Mouse (Mus musculus): ENCODE measurements around the gene Tiam1. TPM values are rescaled to one million over a fixed set of nuclear protein-coding genes. Genes with fewer than 3 reads are reported as not detected.

Tiam1 gene
- polyA plus RNA-seq, 1 experiment: 14.1 TPM

DNA sequence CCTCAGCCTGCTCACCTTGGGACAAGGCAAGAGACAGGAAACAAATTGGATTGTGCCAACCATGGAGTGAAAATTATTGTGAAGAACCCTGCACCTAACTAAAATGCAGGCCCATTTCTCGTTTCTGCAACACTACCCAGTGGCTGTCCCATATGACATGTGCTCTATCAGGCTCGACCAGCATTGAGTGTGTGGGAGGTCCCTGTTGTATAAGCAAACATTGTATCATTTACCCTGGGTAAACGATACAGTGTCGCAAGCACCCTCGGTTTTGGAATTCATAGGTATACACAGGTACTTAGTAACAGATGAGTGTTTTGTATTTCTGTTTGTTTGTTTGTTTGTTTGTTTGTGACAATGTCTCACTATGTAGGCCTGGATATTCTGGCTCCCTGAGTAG is 357.8 kb downstream of the Tiam1 start:
- Histone ChIP-seq H3K27ac (ENCODE audit: control insufficient read depth, insufficient read depth, low read length) (no peak overlapping the region), H3K4me3 (ENCODE audit: control insufficient read depth, insufficient read depth, low read length) (no peak overlapping the region), H3K36me3 (ENCODE audit: control insufficient read depth, insufficient read depth, low read length) (no peaks in the 10 kb centered on the region), H3K27me3 (ENCODE audit: control insufficient read depth, insufficient read depth, low read length) (no peaks in the 10 kb centered on the region), H3K4me1 (replicated peaks; ENCODE audit: control insufficient read depth, insufficient read depth, low read length) (no peaks in the 10 kb centered on the region)
- WGBS: 90% methylated on average over 5 of the region's 5 CpGs
- DNase-seq: no peak
- TF ChIP-seq POLR2A (IDR thresholded peaks at IDR 0.05; ENCODE audit: control insufficient read depth, extremely low read depth, insufficient read depth, low read length, poor library complexity) (no peak), CTCF (IDR thresholded peaks at IDR 0.05; ENCODE audit: borderline replicate concordance, control insufficient read depth, extremely low read depth, insufficient read depth, low read length, poor library complexity) (no peak)

DNA sequence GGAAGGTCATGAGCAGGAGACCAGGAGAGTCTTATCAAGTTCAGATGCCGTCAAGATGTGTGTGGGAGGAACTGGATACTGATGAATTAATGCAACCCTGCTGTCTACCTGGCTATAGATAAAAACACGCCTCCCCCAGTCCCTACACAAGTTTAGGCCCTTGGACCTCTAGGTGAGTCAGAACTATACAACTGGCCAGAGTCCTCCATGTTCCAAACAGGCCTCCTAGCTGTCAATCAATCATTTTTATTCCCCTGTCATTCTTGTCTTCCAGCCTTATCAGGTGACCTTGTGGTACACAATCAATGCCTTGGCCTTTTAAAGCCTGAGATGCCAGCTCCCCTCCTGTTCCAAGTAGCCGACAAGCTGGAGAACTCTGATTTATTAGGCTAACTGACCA is 363.9 kb downstream of the Tiam1 start:
- Histone ChIP-seq H3K4me1 (replicated peaks; ENCODE audit: control insufficient read depth, insufficient read depth, low read length) (no peaks in the 10 kb centered on the region), H3K27ac (ENCODE audit: control insufficient read depth, insufficient read depth, low read length) (no peak overlapping the region), H3K4me3 (ENCODE audit: control insufficient read depth, insufficient read depth, low read length) (no peak overlapping the region), H3K27me3 (ENCODE audit: control insufficient read depth, insufficient read depth, low read length) (no peaks in the 10 kb centered on the region), H3K36me3 (ENCODE audit: control insufficient read depth, insufficient read depth, low read length) (no peaks in the 10 kb centered on the region)
- DNase-seq: no peak
- 94% methylated on average over 3 of the region's 3 CpGs for WGBS
- no peak for TF ChIP-seq CTCF (IDR thresholded peaks at IDR 0.05; ENCODE audit: borderline replicate concordance, control insufficient read depth, extremely low read depth, insufficient read depth, low read length, poor library complexity)
- no peak for TF ChIP-seq POLR2A (IDR thresholded peaks at IDR 0.05; ENCODE audit: control insufficient read depth, extremely low read depth, insufficient read depth, low read length, poor library complexity)

DNA sequence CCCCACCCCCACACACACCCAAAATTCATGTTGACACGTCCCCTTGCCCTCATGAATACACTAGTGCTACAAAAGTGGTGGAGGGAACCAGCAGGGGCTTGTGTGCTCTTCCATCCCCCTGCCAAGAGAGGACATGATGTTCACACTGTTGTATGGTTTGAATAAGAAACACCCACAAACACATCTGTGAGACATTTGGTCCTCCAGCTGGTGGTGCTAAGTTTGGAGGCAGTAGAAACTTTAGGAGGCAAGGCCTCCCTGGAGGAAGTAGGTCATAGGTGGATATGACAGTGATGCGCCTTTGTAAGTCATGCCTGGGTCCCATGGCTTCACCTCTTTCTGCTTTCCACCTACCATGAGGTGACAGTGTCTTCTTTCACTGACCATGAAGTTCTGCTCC is 366.1 kb downstream of the Tiam1 start:
- Histone ChIP-seq H3K4me1 (replicated peaks; ENCODE audit: control insufficient read depth, insufficient read depth, low read length) (no peaks in the 10 kb centered on the region; the same call in 1 of the 2 replicates), H3K27ac (ENCODE audit: control insufficient read depth, insufficient read depth, low read length) (no peak overlapping the region), H3K4me3 (ENCODE audit: control insufficient read depth, insufficient read depth, low read length) (no peak overlapping the region), H3K36me3 (ENCODE audit: control insufficient read depth, insufficient read depth, low read length) (no peaks in the 10 kb centered on the region), H3K27me3 (ENCODE audit: control insufficient read depth, insufficient read depth, low read length) (no peaks in the 10 kb centered on the region)
- TF ChIP-seq POLR2A (IDR thresholded peaks at IDR 0.05; ENCODE audit: control insufficient read depth, extremely low read depth, insufficient read depth, low read length, poor library complexity) (no peak), CTCF (IDR thresholded peaks at IDR 0.05; ENCODE audit: borderline replicate concordance, control insufficient read depth, extremely low read depth, insufficient read depth, low read length, poor library complexity) (no peak)
- WGBS: 92% methylated on average over 2 of the region's 2 CpGs
- no peak for DNase-seq

- Histone ChIP-seq H3K27me3 (ENCODE audit: control insufficient read depth, insufficient read depth, low read length) (no peaks in the 10 kb centered on the region), H3K4me3 (ENCODE audit: control insufficient read depth, insufficient read depth, low read length) (no peak overlapping the region), H3K4me1 (replicated peaks; ENCODE audit: control insufficient read depth, insufficient read depth, low read length) (no peaks in the 10 kb centered on the region; the same call in 1 of the 2 replicates), H3K36me3 (ENCODE audit: control insufficient read depth, insufficient read depth, low read length) (no peaks in the 10 kb centered on the region), H3K27ac (ENCODE audit: control insufficient read depth, insufficient read depth, low read length) (no peak overlapping the region)
- no peak for DNase-seq
- TF ChIP-seq POLR2A (IDR thresholded peaks at IDR 0.05; ENCODE audit: control insufficient read depth, extremely low read depth, insufficient read depth, low read length, poor library complexity) (no peak), CTCF (IDR thresholded peaks at IDR 0.05; ENCODE audit: borderline replicate concordance, control insufficient read depth, extremely low read depth, insufficient read depth, low read length, poor library complexity) (no peak)
- 43% methylated on average over 10 of the region's 10 CpGs for WGBS
These were observed 369.0 kb downstream of the Tiam1 start for GRCm38 (mm10) chr16:89774553-89774913.

- WGBS: 14% methylated on average over 30 of the region's 30 CpGs
- TF ChIP-seq POLR2A (IDR thresholded peaks at IDR 0.05; ENCODE audit: control insufficient read depth, extremely low read depth, insufficient read depth, low read length, poor library complexity) (0 out of 2 replicates have a peak, but pooled peaks have one; percentile 20), CTCF (IDR thresholded peaks at IDR 0.05; ENCODE audit: borderline replicate concordance, control insufficient read depth, extremely low read depth, insufficient read depth, low read length, poor library complexity) (peak; percentile 81)
- Histone ChIP-seq H3K27me3 (ENCODE audit: control insufficient read depth, insufficient read depth, low read length) (no peaks in the 10 kb centered on the region), H3K4me3 (ENCODE audit: control insufficient read depth, insufficient read depth, low read length) (peak overlapping the region; percentile 41), H3K36me3 (ENCODE audit: control insufficient read depth, insufficient read depth, low read length) (no peaks in the 10 kb centered on the region), H3K27ac (ENCODE audit: control insufficient read depth, insufficient read depth, low read length) (no peak overlapping the region), H3K4me1 (replicated peaks; ENCODE audit: control insufficient read depth, insufficient read depth, low read length) (no peaks in the 10 kb centered on the region; the same call in 1 of the 2 replicates)
- peak; percentile 87 for DNase-seq
These were observed 369.7 kb downstream of the Tiam1 start for GRCm38 (mm10) chr16:89773657-89774552.

- TF ChIP-seq POLR2A (IDR thresholded peaks at IDR 0.05; ENCODE audit: control insufficient read depth, extremely low read depth, insufficient read depth, low read length, poor library complexity) (no peak), CTCF (IDR thresholded peaks at IDR 0.05; ENCODE audit: borderline replicate concordance, control insufficient read depth, extremely low read depth, insufficient read depth, low read length, poor library complexity) (no peak)
- no peak overlapping the region for H3K27ac ChIP-seq (ENCODE audit: control insufficient read depth, insufficient read depth, low read length)
- H3K36me3 ChIP-seq (ENCODE audit: control insufficient read depth, insufficient read depth, low read length): no peaks in the 10 kb centered on the region
- H3K4me3 ChIP-seq (ENCODE audit: control insufficient read depth, insufficient read depth, low read length): no peak overlapping the region
- H3K4me1 ChIP-seq (replicated peaks; ENCODE audit: control insufficient read depth, insufficient read depth, low read length): no peaks in the 10 kb centered on the region
- DNase-seq: no peak
- WGBS: 87% methylated on average over 11 of the region's 11 CpGs
- no peaks in the 10 kb centered on the region for H3K27me3 ChIP-seq (ENCODE audit: control insufficient read depth, insufficient read depth, low read length)
These were observed 377.6 kb downstream of the Tiam1 start for GRCm38 (mm10) chr16:89765919-89766318.
